Mouse (Mus musculus): ENCODE measurements around the gene Hal. TPM values are rescaled to one million over a fixed set of nuclear protein-coding genes. Genes with fewer than 3 reads are reported as not detected.
A peak's percentile ranks its signal among the peaks of the same experiment; 100 is the strongest.

Hal gene
- polyA plus RNA-seq (2014; fragmentation: Nextera tagmentation; extraction: Ambion mirVana): 0.42 and 0.65 TPM in 2 replicates

DNA sequence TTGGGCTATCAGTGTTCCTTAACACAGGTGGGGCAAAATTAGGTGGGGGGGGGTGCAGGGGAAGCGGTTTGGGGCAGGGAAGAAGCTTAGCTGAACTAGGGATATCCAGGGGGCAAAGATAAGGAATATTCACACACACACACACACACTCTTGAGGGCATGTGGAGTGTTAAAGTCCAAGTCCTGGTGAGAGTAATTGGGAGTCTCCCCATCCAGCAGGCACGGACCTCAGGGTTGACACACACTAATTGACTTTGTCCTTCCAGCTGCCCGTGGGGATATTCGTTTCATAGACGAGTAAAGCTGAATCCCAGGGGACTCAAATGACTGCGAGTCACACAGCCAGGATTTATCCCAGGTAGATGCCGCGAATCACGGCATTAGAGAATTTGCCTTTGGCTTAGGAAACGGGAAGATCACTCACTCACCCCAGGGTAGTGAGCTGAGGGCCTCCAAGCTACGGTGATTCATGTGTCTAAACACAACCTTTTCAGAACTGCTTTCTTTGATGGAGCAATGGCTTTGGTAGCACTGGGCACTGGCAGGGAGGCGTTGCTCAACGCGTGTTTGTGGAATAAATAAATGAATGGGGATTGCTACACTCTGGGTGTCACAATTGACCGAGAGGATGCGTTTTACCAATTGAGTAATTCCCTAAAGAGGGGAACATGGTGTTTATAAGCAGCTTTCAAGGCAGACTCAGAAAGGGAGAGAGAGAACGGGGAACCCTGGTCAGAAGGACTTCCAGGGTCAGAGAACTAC is at the start of gene Hal:
Gene Hal, plus strand, starts transcription at position 703 of the 762 bp plus-strand sequence.
- Histone ChIP-seq H3K36me3 (ENCODE audit: control insufficient read depth, insufficient read depth, low read length) (peaks cover 23% of the 10 kb centered on the region), H3K9me3 (ENCODE audit: control insufficient read depth, low read length) (no peaks in the 10 kb centered on the region), H3K27me3 (replicated peaks; ENCODE audit: control insufficient read depth, insufficient read depth, low read length) (no peaks in the 10 kb centered on the region), H3K9ac (ENCODE audit: low read length) (no peak within 1 kb of the TSS), H3K4me1 (replicated peaks; ENCODE audit: control insufficient read depth, insufficient read depth, low read length) (no peaks in the 10 kb centered on the region), H3K4me2 (ENCODE audit: low read length) (no peak within 1 kb of the TSS), H3K27ac (ENCODE audit: low read depth) (no peak within 1 kb of the TSS), H3K4me3 (ENCODE audit: low read depth, low read length) (no peak within 1 kb of the TSS)
- no peak for ATAC-seq (replicated peaks; ENCODE audit: low FRiP score, low TSS enrichment, low read depth)
- WGBS: 68% methylated on average over 17 of the region's 17 CpGs
- no peak for DNase-seq (ENCODE audit: low spot score)

DNA sequence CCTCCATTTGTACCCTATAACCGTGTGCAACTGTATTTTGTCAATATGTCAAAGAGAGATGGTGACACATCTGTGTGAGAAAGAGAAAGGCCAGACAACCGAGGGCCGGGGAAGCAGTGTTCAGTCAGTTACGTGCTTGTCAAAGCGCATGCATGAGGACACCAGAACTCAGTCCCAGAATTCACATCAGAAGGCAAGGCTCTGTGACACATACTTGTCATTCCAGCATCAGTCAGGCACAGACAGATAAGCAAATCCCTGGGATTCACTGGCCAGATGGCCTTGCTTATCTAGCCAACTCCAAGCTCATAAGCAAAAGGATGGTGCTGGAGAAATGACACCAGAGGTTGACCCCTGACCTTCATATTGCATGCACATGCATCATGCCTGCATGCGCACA is 47.1 kb upstream of the Hal start:
- DNase-seq (ENCODE audit: low spot score) (no peak), ATAC-seq (replicated peaks; ENCODE audit: low FRiP score, low TSS enrichment, low read depth) (no peak)
- Histone ChIP-seq H3K9ac (ENCODE audit: low read length) (no peak overlapping the region), H3K9me3 (ENCODE audit: control insufficient read depth, low read length) (no peaks in the 10 kb centered on the region), H3K27me3 (replicated peaks; ENCODE audit: control insufficient read depth, insufficient read depth, low read length) (no peaks in the 10 kb centered on the region), H3K4me2 (ENCODE audit: low read length) (no peak overlapping the region), H3K36me3 (ENCODE audit: control insufficient read depth, insufficient read depth, low read length) (no peaks in the 10 kb centered on the region), H3K27ac (ENCODE audit: low read depth) (no peak overlapping the region), H3K4me3 (ENCODE audit: low read depth, low read length) (no peak overlapping the region), H3K4me1 (replicated peaks; ENCODE audit: control insufficient read depth, insufficient read depth, low read length) (peaks cover 12% of the 10 kb centered on the region)
- WGBS: 77% methylated on average over 6 of the region's 6 CpGs

DNA sequence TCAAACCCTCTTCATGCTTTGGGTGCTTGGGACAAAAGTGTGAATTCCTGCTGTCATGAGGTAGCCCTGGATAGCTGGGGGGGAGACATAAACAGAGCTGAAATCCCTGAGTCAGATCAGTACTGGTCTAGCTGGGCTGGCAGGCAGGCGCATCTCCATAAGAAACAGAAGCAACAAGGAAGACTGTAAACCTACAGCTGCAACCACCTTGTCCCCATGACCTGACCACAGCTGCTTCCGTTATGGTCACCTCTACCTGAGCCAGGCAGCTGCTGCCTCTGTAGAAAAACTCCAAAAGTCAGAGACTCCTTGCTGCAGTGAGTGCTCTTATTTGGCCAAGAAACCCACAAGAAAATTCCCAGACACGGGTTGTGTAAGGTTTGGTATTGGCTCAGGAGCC is 46.4 kb upstream of the Hal start:
- no peak overlapping the region for H3K9ac ChIP-seq (ENCODE audit: low read length)
- H3K36me3 ChIP-seq (ENCODE audit: control insufficient read depth, insufficient read depth, low read length): no peaks in the 10 kb centered on the region
- H3K4me2 ChIP-seq (ENCODE audit: low read length): no peak overlapping the region
- ATAC-seq (replicated peaks; ENCODE audit: low FRiP score, low TSS enrichment, low read depth): no peak
- no peaks in the 10 kb centered on the region for H3K9me3 ChIP-seq (ENCODE audit: control insufficient read depth, low read length)
- no peak overlapping the region for H3K27ac ChIP-seq (ENCODE audit: low read depth)
- H3K4me3 ChIP-seq (ENCODE audit: low read depth, low read length): no peak overlapping the region
- H3K4me1 ChIP-seq (replicated peaks; ENCODE audit: control insufficient read depth, insufficient read depth, low read length): peaks cover 8% of the 10 kb centered on the region
- 76% methylated on average over 3 of the region's 3 CpGs for WGBS
- H3K27me3 ChIP-seq (replicated peaks; ENCODE audit: control insufficient read depth, insufficient read depth, low read length): no peaks in the 10 kb centered on the region
- DNase-seq (ENCODE audit: low spot score): no peak

DNA sequence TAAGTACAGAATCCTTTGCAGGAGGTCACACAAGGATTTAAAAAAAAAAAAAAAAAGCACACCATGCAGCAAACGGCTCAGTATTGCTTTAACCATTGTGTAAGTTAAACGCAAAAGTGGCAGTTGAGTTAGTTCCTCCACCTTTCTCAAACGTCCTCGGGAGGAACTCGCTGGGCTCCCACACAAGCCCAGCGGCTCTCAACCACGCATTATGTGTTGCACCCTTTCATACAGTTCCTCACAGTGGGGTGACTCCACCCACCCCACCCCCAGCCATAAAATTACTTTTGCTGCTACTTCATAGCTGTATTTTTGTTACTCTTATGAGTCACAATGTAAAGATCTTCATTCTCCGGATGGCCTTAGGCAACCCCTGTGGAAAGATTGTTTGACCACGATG is 44.2 kb upstream of the Hal start:
- WGBS: 77% methylated on average over 9 of the region's 9 CpGs
- ATAC-seq (replicated peaks; ENCODE audit: low FRiP score, low TSS enrichment, low read depth) (no peak), DNase-seq (ENCODE audit: low spot score) (no peak)
- Histone ChIP-seq H3K4me3 (ENCODE audit: low read depth, low read length) (no peak overlapping the region), H3K9ac (ENCODE audit: low read length) (no peak overlapping the region), H3K4me2 (ENCODE audit: low read length) (no peak overlapping the region), H3K36me3 (ENCODE audit: control insufficient read depth, insufficient read depth, low read length) (no peaks in the 10 kb centered on the region), H3K9me3 (ENCODE audit: control insufficient read depth, low read length) (no peaks in the 10 kb centered on the region), H3K27ac (ENCODE audit: low read depth) (no peak overlapping the region), H3K4me1 (replicated peaks; ENCODE audit: control insufficient read depth, insufficient read depth, low read length) (peaks cover 6% of the 10 kb centered on the region; the same call in 1 of the 2 replicates), H3K27me3 (replicated peaks; ENCODE audit: control insufficient read depth, insufficient read depth, low read length) (no peaks in the 10 kb centered on the region)

DNA sequence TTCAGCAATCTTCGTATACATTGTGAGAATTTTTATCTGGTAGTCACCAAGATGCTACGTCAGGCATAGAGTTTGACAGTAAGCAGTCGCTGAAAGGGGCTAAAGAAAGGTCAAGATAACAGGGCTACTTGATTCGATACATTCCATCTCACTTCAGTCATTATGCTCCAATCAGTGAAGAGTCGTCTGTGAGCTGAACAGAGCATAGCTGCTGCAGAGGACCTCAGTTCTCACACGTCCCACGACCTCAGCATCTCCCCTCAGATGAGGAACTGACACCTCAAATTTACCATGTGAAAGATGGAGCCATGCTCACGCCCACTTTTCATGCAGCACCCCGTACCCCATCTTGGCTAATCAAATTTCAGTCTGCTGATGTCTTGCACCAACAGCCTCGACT is 41.2 kb upstream of the Hal start:
- H3K27ac ChIP-seq (ENCODE audit: low read depth): no peak overlapping the region
- H3K4me3 ChIP-seq (ENCODE audit: low read depth, low read length): no peak overlapping the region
- H3K4me2 ChIP-seq (ENCODE audit: low read length): no peak overlapping the region
- no peaks in the 10 kb centered on the region for H3K36me3 ChIP-seq (ENCODE audit: control insufficient read depth, insufficient read depth, low read length)
- no peaks in the 10 kb centered on the region for H3K27me3 ChIP-seq (replicated peaks; ENCODE audit: control insufficient read depth, insufficient read depth, low read length)
- DNase-seq (ENCODE audit: low spot score) (no peak), ATAC-seq (replicated peaks; ENCODE audit: low FRiP score, low TSS enrichment, low read depth) (peak; percentile 42; the same call in 1 of the 2 replicates)
- peaks cover 11% of the 10 kb centered on the region for H3K4me1 ChIP-seq (replicated peaks; ENCODE audit: control insufficient read depth, insufficient read depth, low read length)
- H3K9ac ChIP-seq (ENCODE audit: low read length): no peak overlapping the region
- 34% methylated on average over 10 of the region's 10 CpGs for WGBS
- 0 out of 2 replicates have a peak, but pooled peaks cover 3% of the 10 kb centered on the region for H3K9me3 ChIP-seq (ENCODE audit: control insufficient read depth, low read length)

DNA sequence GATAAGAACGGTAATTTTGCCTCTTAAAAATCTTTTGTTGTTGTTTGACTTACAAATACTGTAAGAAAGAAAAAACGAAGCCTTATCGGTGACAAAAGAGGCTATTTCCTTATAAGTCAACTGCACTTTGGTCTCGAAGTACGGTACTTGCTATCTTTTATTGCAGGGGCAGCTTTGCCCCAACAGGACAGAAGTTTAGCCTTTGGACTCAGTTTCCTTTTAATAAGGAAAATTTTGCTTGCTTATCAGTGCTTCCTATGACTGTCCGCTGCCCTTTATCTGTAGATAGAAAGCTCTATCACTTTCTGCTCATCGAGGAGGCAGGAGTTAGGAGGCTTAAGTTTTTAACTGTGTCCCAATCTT is 33.9 kb upstream of the Hal start:
- Histone ChIP-seq H3K4me3 (ENCODE audit: low read depth, low read length) (peak overlapping the region; percentile 86), H3K9ac (ENCODE audit: low read length) (peak overlapping the region; percentile 74), H3K36me3 (ENCODE audit: control insufficient read depth, insufficient read depth, low read length) (peaks cover 3% of the 10 kb centered on the region), H3K27ac (ENCODE audit: low read depth) (peak overlapping the region; percentile 94; the same call in 1 of the 2 replicates), H3K4me1 (replicated peaks; ENCODE audit: control insufficient read depth, insufficient read depth, low read length) (peaks cover 23% of the 10 kb centered on the region), H3K27me3 (replicated peaks; ENCODE audit: control insufficient read depth, insufficient read depth, low read length) (no peaks in the 10 kb centered on the region), H3K4me2 (ENCODE audit: low read length) (peak overlapping the region; percentile 61), H3K9me3 (ENCODE audit: control insufficient read depth, low read length) (0 out of 2 replicates have a peak, but pooled peaks cover 3% of the 10 kb centered on the region)
- ATAC-seq (replicated peaks; ENCODE audit: low FRiP score, low TSS enrichment, low read depth): no peak
- 36% methylated on average over 7 of the region's 7 CpGs for WGBS
- DNase-seq (ENCODE audit: low spot score): no peak

DNA sequence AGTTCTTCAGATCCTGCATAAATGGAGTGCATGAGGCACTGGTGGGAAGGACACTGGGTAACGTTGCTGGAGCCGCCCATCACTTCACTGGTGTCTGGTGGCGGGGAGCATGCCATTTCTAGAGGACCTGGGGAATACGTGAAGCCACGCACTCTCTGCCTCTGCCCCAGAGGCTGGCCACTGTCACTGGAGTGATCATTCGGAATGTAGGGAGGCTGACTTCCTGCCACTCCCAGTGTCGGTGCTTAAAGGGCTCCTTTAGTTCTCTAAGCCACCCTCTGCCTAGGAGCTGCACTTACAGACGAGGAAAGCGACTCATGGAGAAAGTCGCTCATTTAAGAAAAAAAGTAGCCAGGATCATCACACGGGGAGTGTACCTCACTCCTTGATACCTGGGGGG is 28.5 kb upstream of the Hal start:
- 78% methylated on average over 11 of the region's 11 CpGs for WGBS
- H3K9me3 ChIP-seq (ENCODE audit: control insufficient read depth, low read length): no peaks in the 10 kb centered on the region
- no peak for ATAC-seq (replicated peaks; ENCODE audit: low FRiP score, low TSS enrichment, low read depth)
- no peak for DNase-seq (ENCODE audit: low spot score)
- H3K36me3 ChIP-seq (ENCODE audit: control insufficient read depth, insufficient read depth, low read length): peaks cover 58% of the 10 kb centered on the region
- no peak overlapping the region for H3K27ac ChIP-seq (ENCODE audit: low read depth)
- H3K9ac ChIP-seq (ENCODE audit: low read length): no peak overlapping the region
- H3K4me3 ChIP-seq (ENCODE audit: low read depth, low read length): no peak overlapping the region
- no peaks in the 10 kb centered on the region for H3K27me3 ChIP-seq (replicated peaks; ENCODE audit: control insufficient read depth, insufficient read depth, low read length)
- H3K4me1 ChIP-seq (replicated peaks; ENCODE audit: control insufficient read depth, insufficient read depth, low read length): peaks cover 6% of the 10 kb centered on the region
- no peak overlapping the region for H3K4me2 ChIP-seq (ENCODE audit: low read length)

DNA sequence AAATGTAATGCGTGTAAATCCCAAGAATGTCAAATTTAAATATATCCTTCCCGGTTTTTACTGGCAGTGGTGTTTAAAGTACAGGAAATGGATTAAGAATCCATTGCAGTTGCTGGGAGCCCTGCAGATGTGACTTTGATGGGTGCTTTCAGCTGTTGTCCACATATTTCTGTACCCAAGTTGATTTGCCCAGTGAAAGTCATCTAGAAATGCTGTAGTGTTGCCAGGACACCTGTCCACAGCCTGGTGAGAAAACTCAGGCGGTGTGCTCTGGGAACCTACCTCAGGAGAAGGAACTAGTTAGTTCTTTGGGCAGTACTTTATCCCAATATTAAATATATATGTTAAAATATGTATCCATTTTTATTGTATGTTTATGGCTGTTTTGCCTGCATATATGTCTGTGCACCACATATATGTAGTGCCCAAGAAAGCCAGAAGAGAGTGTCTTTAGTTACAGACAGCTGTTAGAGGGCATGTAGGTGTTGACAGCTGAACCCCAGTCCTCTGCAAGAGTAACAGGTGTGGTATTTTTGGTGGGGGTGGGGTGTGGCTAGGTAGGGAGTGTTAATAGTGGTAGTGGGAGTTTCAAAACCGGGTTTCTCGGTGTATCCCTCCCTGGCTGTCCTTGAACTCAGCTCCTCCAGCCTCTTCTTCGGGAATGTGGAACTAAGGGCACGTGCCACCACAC is 25.7 kb upstream of the Hal start:
- H3K4me1 ChIP-seq (replicated peaks; ENCODE audit: control insufficient read depth, insufficient read depth, low read length): no peaks in the 10 kb centered on the region
- no peaks in the 10 kb centered on the region for H3K27me3 ChIP-seq (replicated peaks; ENCODE audit: control insufficient read depth, insufficient read depth, low read length)
- 91% methylated on average over 7 of the region's 7 CpGs for WGBS
- no peak for ATAC-seq (replicated peaks; ENCODE audit: low FRiP score, low TSS enrichment, low read depth)
- no peaks in the 10 kb centered on the region for H3K9me3 ChIP-seq (ENCODE audit: control insufficient read depth, low read length)
- no peak overlapping the region for H3K4me2 ChIP-seq (ENCODE audit: low read length)
- H3K36me3 ChIP-seq (ENCODE audit: control insufficient read depth, insufficient read depth, low read length): peaks cover 84% of the 10 kb centered on the region
- no peak overlapping the region for H3K4me3 ChIP-seq (ENCODE audit: low read depth, low read length)
- no peak overlapping the region for H3K27ac ChIP-seq (ENCODE audit: low read depth)
- H3K9ac ChIP-seq (ENCODE audit: low read length): no peak overlapping the region
- no peak for DNase-seq (ENCODE audit: low spot score)
